ENCODE assay signal across 8 mouse cellular contexts in genomic region chr9:58053102-58053501, GRCm38 (mm10). TPM values are rescaled to one million over a fixed set of nuclear protein-coding genes. Genes with fewer than 3 reads are reported as not detected.
A peak's percentile ranks its signal among the peaks of the same experiment; 100 is the strongest.
DNase-seq lines count a peak whose midpoint lies in the region; ATAC-seq and TF ChIP-seq lines count a peak whose summit lies in the region.

No protein-coding gene starts in this region.

- peak; percentile 49 for TF ChIP-seq RAD21 in MEL (IDR thresholded peaks at IDR 0.05; ENCODE audit: low read depth, low read length)

- peaks cover 0 to 8% of the 10 kb centered on the region in 2 experiments for H3K27me3 ChIP-seq in MEL (ENCODE audit: control insufficient read depth in 1 of 2, insufficient read depth in 2 of 2, low read length in 2 of 2)
- H3K27me3 ChIP-seq in midbrain, embryonic 15.5 days (replicated peaks) = no peaks in the 10 kb centered on the region

- H3K9ac ChIP-seq in MEL (ENCODE audit: control insufficient read depth, low read depth, low read length, poor library complexity, severe bottlenecking) = no peak overlapping the region
- no peak overlapping the region for H3K9ac ChIP-seq in midbrain, embryonic 15.5 days

- peak; percentile 63 for DNase-seq in gastrocnemius, adult 2 months
- no peak for DNase-seq in gastrocnemius, adult 8-10 months (ENCODE audit: low spot score in 2 of 2)
- peak; percentile 42 for DNase-seq in MEL (ENCODE audit: low read depth, low spot score)
- peak; percentile 68 to 79 for DNase-seq in left cerebral cortex, postnatal 10 days (ENCODE audit: extremely low spot score in 1 of 2, low spot score in 2 of 2)
- DNase-seq in testis, postnatal 10 days (ENCODE audit: low spot score) = peak; percentile 76

- peak; percentile 62 for TF ChIP-seq CTCF in gastrocnemius, adult 2 months (IDR thresholded peaks at IDR 0.05)
- peak; percentile 51 to 80 (median 71) for TF ChIP-seq CTCF in MEL (IDR thresholded peaks at IDR 0.05 in 2 of 3, conservative IDR thresholded peaks at IDR 0.05 in 1 of 3; ENCODE audit: control insufficient read depth in 1 of 3, insufficient read depth in 1 of 3, low read depth in 2 of 3, low read length in 3 of 3, poor library complexity in 1 of 3, severe bottlenecking in 1 of 3)
- TF ChIP-seq CTCF in cortical plate, adult 2 months (IDR thresholded peaks at IDR 0.05; ENCODE audit: extremely low read depth, insufficient read depth, low read length) = peak; percentile 81

- no peak overlapping the region for H3K4me3 ChIP-seq in gastrocnemius, adult 2 months
- H3K4me3 ChIP-seq in MEL (ENCODE audit: control insufficient read depth in 1 of 2, insufficient read depth in 1 of 2, low read depth in 2 of 2, low read length in 2 of 2) = no peak overlapping the region
- H3K4me3 ChIP-seq in cortical plate, adult 2 months (ENCODE audit: insufficient read depth, low read length) = no peak overlapping the region
- no peak overlapping the region for H3K4me3 ChIP-seq in midbrain, embryonic 15.5 days

- WGBS in midbrain, embryonic 15.5 days = 12% methylated on average over 3 of the region's 3 CpGs

- no peaks in the 10 kb centered on the region for H3K4me1 ChIP-seq in MEL (ENCODE audit: control insufficient read depth in 1 of 2, insufficient read depth in 2 of 2, low read length in 2 of 2)
- H3K4me1 ChIP-seq in cortical plate, adult 2 months (ENCODE audit: control insufficient read depth, insufficient read depth, low read length) = peaks cover 3% of the 10 kb centered on the region; the same call in 1 of the 2 replicates
- H3K4me1 ChIP-seq in midbrain, embryonic 15.5 days = peaks cover 53% of the 10 kb centered on the region

- peak; percentile 65 to 69; a peak in 3 of 4 replicates for ATAC-seq in hematopoietic stem cell, adult 5-6 weeks (replicated peaks in 1 of 2; ENCODE audit: insufficient read depth in 1 of 2, low FRiP score in 2 of 2, low TSS enrichment in 1 of 2, low read depth in 1 of 2, poor library complexity in 2 of 2, severe bottlenecking in 2 of 2)
- ATAC-seq in midbrain, embryonic 15.5 days (replicated peaks) = no peak

- TF ChIP-seq EP300 in MEL (IDR thresholded peaks at IDR 0.05; ENCODE audit: low read depth in 1 of 2, low read length in 2 of 2) = no peak

- intact Hi-C loops in gastrocnemius, adult 2 months (cut with DNase I) = no loop called here
- intact Hi-C loops in left cerebral cortex, postnatal 10 days (cut with DNase I) = no loop called here

- no peaks in the 10 kb centered on the region for H3K9me3 ChIP-seq in MEL (replicated peaks; ENCODE audit: insufficient read depth, low read length)
- H3K9me3 ChIP-seq in midbrain, embryonic 15.5 days = no peaks in the 10 kb centered on the region

- no peak overlapping the region for H3K27ac ChIP-seq in gastrocnemius, adult 2 months
- no peak overlapping the region for H3K27ac ChIP-seq in MEL (ENCODE audit: control insufficient read depth, low read depth, low read length)
- H3K27ac ChIP-seq in cortical plate, adult 2 months (ENCODE audit: insufficient read depth, low read length) = no peak overlapping the region
- peak overlapping the region; percentile 72 for H3K27ac ChIP-seq in midbrain, embryonic 15.5 days

- no peaks in the 10 kb centered on the region for H3K79me2 ChIP-seq in MEL (ENCODE audit: control insufficient read depth, insufficient read depth, low read length, poor library complexity)

- no peak for TF ChIP-seq POLR2A in MEL (IDR thresholded peaks at IDR 0.05; ENCODE audit: control insufficient read depth in 1 of 2, insufficient read depth in 1 of 2, low read depth in 1 of 2, low read length in 2 of 2, poor library complexity in 1 of 2)
- TF ChIP-seq POLR2A in cortical plate, adult 2 months (IDR thresholded peaks at IDR 0.05; ENCODE audit: extremely low read depth, insufficient read depth, low read length) = no peak

- H3K4me2 ChIP-seq in midbrain, embryonic 15.5 days = no peak overlapping the region

- no peaks in the 10 kb centered on the region for H3K36me3 ChIP-seq in MEL (ENCODE audit: control insufficient read depth in 1 of 2, insufficient read depth in 2 of 2, low read length in 2 of 2)
- H3K36me3 ChIP-seq in midbrain, embryonic 15.5 days (replicated peaks) = no peaks in the 10 kb centered on the region

TF ChIP-seq in MEL, 35 proteins besides CTCF, POLR2A, EP300 and RAD21:
- TF ChIP-seq SMC3 (IDR thresholded peaks at IDR 0.05; ENCODE audit: low read depth, low read length) (peak; percentile 80), CHD2 (IDR thresholded peaks at IDR 0.05; ENCODE audit: low read length) (no peak), ZC3H11A (IDR thresholded peaks at IDR 0.05; ENCODE audit: low read depth, low read length) (peak; percentile 34), ZNF384 (IDR thresholded peaks at IDR 0.05; ENCODE audit: low read depth, low read length) (no peak), BHLHE40 (IDR thresholded peaks at IDR 0.05; ENCODE audit: borderline replicate concordance, low read depth, low read length) (no peak)

RNA-seq across cellular contexts. Expression of gene Stra6, which starts 10.5 kb away (rescaled TPM):
- total RNA-seq in gastrocnemius, adult 2 months (2021) = under 1 TPM; 0.13 to 0.31 TPM
- under 1 TPM in 3 of 4 experiments, not detected in 1; 0.10 to 0.43 (median 0.19) TPM for total RNA-seq in gastrocnemius, adult 8-10 months (2022)
- total RNA-seq in MEL (2012; rRNA removed) = not detected in 2 replicates
- not detected for polyA plus RNA-seq in MEL (2012; ENCODE audit: insufficient read depth in 1 of 2, insufficient read length in 2 of 2, low read depth in 1 of 2, low replicate concordance in 2 of 2, missing spikeins in 1 of 2)
- 6.8 and 9.9 TPM in 2 replicates for polyA plus RNA-seq in cortical plate, adult 2 months (2012; rRNA removed)
- not detected in 2 replicates for total RNA-seq in hematopoietic stem cell, adult 5-6 weeks (2017)
- 10 to 100 TPM in 1 of 2 experiments, 1 to 10 TPM in 1; 10.0 to 10.9 TPM for total RNA-seq in left cerebral cortex, postnatal 10 days (2021)
- polyA plus RNA-seq in midbrain, embryonic 15.5 days (2015; fragmentation: Nextera tagmentation; extraction: Ambion mirVana) = 15.0 and 15.7 TPM in 2 replicates

RNA-seq across cellular contexts. Expression of gene Cyp11a1, which starts 46.9 kb away (rescaled TPM):
- under 1 TPM in 1 of 2 experiments, not detected in 1; 0.10 TPM for total RNA-seq in gastrocnemius, adult 2 months (2021)
- 1 to 10 TPM in 1 of 4 experiments, under 1 TPM in 1, not detected in 2; 0.27 to 1.3 TPM for total RNA-seq in gastrocnemius, adult 8-10 months (2022)
- total RNA-seq in MEL (2012; rRNA removed) = not detected in 2 replicates
- polyA plus RNA-seq in MEL (2012; ENCODE audit: insufficient read depth in 1 of 2, insufficient read length in 2 of 2, low read depth in 1 of 2, low replicate concordance in 2 of 2, missing spikeins in 1 of 2) = not detected
- 8.3 and 9.0 TPM in 2 replicates for polyA plus RNA-seq in cortical plate, adult 2 months (2012; rRNA removed)
- 1.2 and 1.9 TPM in 2 replicates for total RNA-seq in hematopoietic stem cell, adult 5-6 weeks (2017)
- 1 to 10 TPM; 2.4 to 3.4 TPM for total RNA-seq in left cerebral cortex, postnatal 10 days (2021)
- polyA plus RNA-seq in midbrain, embryonic 15.5 days (2015; fragmentation: Nextera tagmentation; extraction: Ambion mirVana) = 0.44 and 1.1 TPM in 2 replicates

Comparison
In these comparisons a context has a peak if more than half of its experiments do, and no peak if none do; other contexts are left out.
1. DNase-seq: peak in gastrocnemius, adult 2 months (single experiment), MEL (single experiment), left cerebral cortex, postnatal 10 days (2 of 2) and testis, postnatal 10 days (single experiment); none in gastrocnemius, adult 8-10 months (0 of 2).
2. RNA of gene Stra6, which starts 10.5 kb away (total RNA-seq): 10.0 to 10.9 TPM in left cerebral cortex, postnatal 10 days; 0.13 to 0.31 TPM in gastrocnemius, adult 2 months, 0.10 to 0.43 TPM in gastrocnemius, adult 8-10 months, not detected in MEL and not detected in hematopoietic stem cell, adult 5-6 weeks; every median in the first group is over 4 times any median in the second.
3. Peak in every context shown above with its lines, with median percentiles within 50 percentile points of each other: CTCF ChIP-seq.